Mouse (Mus musculus): Measurements from ENCODE around the gene Myo18b.

Myo18b gene

DNA sequence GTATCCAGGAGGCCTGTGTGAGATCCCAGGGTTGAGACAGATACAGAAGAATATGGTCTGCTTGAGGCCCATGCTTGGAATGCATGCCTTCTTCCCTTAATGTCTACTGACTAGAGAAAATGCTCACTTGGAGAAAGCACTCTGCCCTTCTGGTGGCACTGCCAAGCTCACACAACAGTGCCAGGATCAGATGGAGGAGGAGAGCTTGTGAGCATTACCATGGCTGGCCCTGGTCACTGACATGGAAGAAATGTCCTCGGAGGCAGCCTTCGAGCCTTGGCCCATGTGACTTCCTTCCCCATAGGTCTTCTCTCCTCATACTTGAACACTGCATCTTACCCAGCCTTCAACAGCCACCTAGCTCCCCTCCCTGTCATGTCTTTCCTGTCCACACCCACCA is 216.9 kb downstream of the Myo18b start:
- no peak for DNase-seq (ENCODE audit: low read depth, low spot score)

DNA sequence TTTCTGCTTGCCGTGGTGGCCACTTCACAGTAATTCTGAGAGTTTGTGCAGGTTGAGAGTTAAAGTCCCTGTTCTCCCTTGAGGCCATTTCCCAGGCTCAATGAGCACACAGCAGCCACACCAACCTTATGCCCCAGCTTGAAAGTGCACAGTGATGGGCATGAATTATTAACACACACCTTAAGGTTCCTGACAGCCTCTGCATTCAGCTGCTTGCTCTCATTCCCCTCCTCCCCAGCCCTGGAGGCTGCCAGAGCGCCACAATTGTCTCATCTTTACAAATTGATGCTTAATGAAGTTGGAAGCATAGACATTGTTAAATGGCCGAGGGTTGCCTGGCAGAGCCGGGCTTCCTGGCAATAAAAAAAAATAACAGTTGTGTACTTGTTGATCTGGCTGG is 218.0 kb downstream of the Myo18b start:
- DNase-seq (ENCODE audit: low read depth, low spot score) = no peak

DNA sequence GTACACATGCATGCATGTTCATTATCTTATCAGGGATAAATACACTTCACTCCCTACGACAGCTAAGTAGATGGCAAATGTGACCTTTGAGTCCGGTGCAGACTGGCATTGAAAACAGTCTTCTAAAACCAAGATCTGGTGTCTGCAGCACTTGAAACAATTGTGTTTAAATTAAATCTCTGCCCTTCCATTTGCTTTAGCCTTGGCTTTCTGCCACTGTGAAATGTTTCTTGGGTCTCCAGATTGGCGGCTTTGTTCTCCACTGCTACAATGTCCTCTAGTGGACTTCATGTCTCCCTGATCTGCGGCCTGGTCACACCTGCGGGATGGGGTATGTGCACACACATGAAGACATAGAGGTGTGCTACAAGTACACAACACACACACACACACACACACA is 221.4 kb downstream of the Myo18b start:
- no peak for DNase-seq (ENCODE audit: low read depth, low spot score)

DNA sequence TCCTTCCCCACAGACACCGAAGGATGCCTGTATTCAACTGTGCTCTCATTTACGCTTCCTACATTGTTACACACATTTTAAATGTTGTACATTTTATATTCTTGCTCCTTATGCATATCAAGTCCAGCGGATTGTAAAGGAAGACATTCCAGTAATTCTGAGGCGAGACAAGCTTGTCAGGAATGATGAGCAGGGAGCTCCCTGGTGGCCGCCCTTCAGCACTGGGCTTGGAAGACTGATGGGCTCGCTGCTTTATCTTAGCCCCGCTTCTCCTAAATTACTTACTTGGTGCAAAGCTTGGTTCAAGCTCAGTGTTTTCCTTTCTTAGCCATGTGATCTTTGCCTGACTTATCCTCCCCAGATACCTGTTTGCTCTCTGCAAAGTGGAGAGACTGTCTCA is 223.7 kb downstream of the Myo18b start:
- DNase-seq (ENCODE audit: low read depth, low spot score) = no peak

DNA sequence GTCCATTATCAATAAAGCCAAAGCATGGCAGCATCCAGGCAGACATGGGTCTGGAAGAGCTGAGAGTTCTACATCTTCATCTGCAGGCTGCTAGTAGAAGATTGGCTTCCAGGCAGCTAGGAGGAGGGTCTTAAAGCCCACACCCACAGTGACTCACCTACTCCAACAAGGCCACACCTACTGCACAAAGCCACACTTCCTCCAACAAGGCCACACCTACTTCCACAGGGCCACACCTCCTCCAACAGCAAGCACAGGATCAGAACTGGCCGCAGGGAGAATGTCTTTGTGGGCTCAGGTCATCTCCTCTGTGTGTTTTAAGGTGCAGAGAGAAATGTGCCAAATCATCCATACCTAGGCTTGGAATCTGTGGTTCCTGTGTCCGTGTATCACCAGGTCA is 224.2 kb downstream of the Myo18b start:
- no peak for DNase-seq (ENCODE audit: low read depth, low spot score)

DNA sequence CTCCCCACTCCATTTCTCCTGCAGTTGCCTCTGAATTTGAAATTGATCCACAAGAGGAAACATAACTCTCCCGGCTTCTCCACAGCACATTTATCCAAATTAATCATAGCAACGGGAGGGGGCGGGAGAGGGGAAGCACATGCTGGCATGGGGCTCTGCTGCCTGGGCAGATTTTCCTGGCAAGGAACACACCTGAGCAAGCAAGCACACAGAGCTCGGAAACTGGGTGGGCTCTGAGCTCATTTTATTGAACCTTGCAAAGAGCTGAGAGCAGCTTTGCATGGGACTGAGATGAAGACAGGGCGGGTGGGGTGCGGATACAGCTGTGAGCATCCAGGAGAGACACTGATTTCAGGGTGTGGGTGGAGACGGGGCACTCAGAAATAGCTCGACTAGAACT is 229.0 kb downstream of the Myo18b start:
- no peak for DNase-seq (ENCODE audit: low read depth, low spot score)

DNA sequence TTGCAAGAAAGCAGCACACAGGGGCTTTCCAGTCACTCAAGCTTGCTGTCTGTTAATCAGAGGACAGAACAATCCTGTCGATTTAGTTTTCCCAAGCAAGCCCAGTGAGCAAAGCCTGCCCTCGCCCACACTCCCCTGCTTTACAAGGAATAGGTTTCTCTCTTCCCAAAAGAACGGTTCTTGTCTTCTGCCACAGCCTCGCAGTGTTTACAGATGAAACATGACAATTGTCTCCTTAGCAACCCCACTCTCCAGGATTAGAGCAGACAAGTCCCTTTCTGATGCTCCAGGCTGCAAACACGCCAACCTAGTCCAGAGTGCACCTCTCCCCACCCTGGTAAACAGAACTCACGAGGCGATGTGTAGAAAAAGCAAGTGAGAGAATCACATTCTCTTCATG is 230.5 kb downstream of the Myo18b start:
- DNase-seq (ENCODE audit: low read depth, low spot score) = no peak

DNA sequence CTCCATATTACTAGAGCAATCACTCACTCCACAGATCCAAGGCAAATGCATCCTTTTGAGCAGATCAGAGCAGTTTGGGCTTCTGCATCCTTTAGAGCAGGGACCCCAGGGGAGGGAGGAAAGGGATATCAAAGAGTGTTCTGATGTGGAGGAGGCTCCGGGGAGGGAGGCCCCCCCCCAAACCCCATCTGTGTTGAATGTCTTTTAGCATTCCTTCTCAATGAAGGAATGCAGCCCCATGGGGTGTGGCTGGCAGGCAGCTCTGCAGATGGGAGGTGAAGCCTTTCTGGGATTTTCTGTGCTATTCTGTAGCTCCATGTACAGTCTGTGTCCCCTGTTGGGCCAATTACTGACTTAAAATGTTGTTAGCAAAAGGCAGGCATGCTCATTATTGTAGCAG is 232.5 kb downstream of the Myo18b start:
- DNase-seq (ENCODE audit: low read depth, low spot score) = no peak

DNA sequence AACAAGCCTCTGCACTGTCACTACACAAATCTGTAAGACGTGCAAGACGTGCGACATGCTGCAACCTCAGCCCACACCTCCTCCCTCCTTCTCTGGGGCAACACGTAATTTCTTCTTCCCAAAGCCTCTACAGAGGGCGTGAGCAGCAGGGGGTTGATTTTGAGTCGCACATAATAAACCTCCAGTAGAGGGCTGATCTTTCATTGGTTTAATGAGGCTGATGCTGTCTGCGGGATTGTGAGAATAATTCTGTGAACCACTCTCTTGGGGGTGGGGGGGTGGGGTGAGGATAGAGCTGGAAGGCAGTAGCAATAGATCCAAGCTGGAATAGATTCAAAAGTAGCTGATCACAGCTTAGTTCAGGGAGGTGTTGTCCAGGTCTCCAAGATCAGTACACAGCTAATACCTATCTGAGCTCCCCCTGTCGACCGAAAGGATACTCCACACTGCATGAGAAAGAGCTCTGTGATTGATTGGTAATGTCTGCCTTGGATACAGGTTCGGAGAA is 235.2 kb downstream of the Myo18b start:
- no peak for DNase-seq (ENCODE audit: low read depth, low spot score)

DNA sequence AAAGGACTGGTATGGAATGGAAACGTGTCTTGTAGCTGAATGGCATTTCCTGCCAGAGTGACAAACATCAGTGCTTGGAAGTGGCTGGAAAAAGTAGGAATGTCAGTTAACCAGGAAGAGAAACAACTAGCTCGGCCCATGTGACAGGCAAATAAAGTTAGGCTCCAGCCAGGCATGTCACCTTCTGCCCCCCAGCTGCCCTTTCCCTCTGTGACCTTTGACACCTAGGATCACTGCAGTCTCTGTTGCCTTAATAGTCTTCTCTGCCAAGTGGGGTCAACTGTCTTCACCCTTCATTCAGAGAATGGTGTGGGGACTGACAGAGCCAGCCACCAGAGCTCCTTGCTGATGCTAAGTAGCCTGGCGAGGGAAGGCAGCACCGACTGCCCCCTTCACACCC is 236.9 kb downstream of the Myo18b start:
- DNase-seq (ENCODE audit: low read depth, low spot score) = no peak

DNA sequence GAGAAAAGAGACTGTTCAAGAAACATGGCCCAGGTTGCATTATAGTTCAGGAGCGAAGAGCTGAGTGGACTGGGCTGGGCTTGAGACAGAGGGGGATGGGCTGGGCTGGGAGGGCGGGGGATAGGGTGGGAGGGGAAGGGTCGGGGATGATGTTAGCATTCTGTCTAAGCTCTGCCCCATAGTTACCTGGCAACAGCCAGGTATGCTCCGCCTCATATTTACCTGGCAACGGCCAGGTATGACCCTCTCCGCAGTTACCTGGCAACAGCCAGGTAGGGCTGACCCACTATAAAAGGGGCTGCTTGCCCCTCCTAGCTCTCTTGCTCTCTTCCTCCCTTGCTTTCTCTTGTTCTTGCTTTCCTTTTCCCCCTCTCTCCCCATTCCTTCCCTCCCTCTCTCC is 239.4 kb downstream of the Myo18b start:
- no peak for DNase-seq (ENCODE audit: low read depth, low spot score)

DNA sequence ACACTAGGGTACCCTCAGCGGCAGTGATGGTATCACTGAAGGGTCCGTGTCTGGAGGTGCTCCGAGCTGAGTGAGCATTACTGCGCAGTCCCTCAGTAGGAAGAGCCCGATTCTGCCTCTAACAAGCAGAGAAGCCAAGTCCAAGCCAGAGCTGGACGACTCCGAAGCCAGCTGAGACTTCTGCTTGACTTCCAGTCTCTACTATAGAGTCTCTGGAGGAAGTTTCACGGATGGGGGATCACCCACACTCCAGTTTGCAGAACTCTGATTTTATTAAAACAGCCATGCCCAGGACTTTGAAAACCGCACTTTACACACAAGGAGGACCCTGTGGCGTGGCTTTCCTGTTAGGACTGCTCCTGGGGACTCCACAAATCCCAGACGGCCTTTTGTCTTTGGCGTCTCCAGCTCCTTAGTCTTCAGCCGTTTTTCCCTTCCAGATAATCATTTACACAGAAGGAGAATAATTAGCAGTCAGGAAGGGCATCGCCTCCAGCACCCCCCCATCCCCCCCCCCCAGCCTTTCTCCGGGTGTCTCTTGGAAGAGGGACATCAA is 240.1 kb downstream of the Myo18b start:
- no peak for DNase-seq (ENCODE audit: low read depth, low spot score)

DNA sequence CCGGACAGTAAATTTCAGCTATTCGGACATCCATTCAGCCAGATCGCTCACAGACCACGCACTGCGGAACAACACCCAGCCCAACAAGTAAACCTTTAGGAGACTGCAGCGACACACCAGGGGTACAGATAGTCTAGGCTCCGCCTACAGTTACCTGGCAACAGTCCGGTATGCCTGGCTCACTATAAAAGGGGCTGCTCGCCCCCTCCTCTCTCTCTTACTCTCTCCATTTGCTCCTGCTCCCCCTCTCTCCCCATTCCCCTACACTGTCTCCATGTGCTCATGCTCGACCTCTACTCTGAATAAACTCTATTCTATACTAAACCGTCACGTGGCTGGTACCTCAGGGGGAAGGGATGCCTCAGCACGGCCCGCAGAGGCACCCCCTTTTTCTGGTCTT is 240.6 kb downstream of the Myo18b start:
- DNase-seq (ENCODE audit: low read depth, low spot score) = no peak

DNA sequence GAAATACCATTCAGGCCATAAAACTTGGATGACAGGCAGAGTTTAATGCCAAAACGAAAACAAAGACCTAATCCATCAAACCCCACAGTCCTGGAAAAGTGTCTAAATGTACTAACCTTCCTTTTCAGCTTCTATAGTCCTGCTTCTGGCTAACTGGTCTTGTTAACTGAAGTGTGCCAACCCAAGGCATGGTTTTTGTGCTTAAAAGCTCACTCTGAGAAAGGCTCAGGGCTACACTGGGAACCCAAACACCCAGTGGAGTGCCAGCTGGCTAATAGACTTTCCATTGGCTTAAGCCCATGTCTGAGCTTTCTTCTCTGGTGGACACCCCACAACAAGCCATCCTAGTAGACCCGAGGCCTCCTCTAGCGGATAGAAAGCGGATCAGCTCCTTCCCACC is 244.1 kb downstream of the Myo18b start:
- no peak for DNase-seq (ENCODE audit: low read depth, low spot score)

DNA sequence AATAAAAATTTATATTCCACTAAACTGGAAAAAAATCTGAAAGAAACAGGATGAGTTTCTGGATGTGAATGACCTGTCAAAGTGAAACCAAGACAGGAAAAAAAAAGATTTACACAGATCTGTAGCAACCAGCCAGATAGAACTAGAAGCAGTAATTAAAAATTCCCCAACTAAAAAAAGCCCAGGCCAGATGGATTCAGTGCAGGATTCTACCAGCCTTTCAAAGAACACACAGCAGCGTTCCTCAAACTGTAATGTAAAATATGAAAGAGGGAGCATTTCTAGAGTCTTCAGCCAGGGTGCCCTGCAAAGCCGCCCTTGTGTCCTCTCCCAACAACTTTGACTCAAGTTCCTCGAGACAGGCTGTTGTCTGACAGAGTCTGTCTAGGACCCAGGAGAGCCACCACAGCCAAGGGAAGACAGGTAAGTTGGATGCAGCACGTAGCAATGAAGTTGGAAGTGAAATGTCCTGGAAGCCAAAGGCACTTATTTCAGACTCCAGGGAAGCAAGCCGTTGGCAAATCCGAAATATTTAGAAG is 246.9 kb downstream of the Myo18b start:
- no peak for DNase-seq (ENCODE audit: low read depth, low spot score)

DNA sequence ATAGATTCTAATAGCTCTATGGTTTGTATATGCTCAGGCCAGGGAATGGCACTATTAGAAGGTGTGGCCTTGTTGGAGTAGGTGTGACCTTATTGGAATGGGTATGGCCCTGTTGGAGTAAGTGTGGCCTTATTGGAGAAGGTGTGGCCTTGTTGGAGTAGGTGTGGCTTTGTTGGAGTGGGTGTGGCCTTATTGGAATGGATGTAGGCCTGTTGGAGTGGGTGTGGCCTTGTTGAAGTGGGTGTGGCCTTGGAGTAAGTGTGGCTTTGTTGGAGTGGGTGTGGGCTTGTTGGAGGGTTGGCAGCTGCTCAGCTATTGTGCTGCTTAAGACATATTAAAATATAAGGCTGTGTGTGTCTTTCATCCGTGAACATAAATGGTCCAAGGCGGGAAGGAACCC is 249.3 kb downstream of the Myo18b start:
- no peak for DNase-seq (ENCODE audit: low read depth, low spot score)

DNA sequence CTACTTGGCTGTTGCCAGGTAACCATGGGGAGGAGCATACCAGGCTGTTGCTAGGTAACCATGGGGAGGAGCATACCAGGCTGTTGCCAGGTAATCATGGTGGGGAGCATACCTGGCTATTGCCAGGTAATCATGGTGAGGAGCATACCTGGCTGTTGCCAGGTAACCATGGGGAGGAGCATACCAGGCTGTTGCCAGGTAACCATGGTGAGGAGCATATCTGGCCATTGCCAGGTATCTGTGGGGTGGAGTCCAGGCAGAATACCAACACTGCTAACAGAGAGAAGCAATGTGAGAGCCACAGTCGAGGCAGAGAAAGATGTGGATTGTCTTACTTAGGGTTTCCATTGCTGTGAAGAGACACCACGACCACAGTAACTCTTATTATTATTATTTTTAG is 250.6 kb downstream of the Myo18b start:
- DNase-seq (ENCODE audit: low read depth, low spot score) = no peak

DNA sequence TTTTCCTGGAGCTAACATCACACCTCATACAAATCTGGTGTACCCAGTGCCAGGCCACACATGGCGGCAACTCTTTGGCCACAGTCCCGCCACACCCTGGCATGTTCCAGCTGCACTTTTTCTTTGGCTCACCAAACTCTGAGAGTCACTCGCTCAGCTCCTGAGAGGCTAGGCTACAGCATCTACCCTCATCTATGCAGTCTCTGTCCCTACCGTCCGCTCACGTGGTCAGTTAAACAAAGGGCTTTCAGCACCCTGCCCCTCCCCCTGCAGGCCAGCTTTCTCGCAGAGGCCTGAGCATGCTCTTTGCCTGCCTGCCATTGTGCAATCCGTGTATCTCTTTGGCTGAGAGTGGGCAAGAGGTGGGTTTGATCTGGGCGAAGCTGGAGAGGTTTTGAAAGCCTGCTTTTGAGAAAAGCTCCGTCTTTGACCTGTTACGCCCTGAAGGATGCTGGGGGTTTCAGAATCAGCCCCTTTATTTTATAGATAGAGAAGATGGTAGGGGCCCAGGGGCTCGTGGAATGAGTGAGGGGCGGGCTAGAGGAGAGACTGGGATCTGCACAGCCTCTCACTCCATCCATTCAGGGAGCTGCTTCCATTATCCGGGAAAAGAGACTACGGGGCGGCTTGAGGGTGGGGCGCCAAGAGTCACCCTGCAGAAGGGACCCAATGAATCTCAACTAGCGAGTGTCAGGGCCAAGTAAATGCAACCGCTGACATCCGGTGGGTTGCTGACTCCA is 252.5 kb downstream of the Myo18b start:
- no peak for DNase-seq (ENCODE audit: low read depth, low spot score)

DNA sequence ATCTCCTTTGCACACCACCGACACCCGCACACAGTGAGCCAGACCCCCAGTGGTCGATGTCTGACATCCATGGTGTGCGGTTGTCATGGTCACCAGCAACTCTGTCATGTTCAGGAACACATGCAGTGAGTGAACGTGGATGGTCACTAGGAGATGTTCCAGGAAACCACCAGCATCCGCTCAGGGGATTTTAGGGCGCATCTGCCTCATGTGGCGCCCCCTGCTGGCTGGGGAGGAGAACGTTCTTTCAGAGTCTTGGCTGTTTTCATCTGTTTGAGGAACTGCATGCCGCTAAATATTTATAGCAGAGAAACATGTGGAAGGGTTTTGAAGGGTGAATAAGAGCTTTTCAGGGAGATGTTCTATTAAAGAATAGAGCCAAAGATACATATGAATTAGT is 253.4 kb downstream of the Myo18b start:
- no peak for DNase-seq (ENCODE audit: low read depth, low spot score)

DNA sequence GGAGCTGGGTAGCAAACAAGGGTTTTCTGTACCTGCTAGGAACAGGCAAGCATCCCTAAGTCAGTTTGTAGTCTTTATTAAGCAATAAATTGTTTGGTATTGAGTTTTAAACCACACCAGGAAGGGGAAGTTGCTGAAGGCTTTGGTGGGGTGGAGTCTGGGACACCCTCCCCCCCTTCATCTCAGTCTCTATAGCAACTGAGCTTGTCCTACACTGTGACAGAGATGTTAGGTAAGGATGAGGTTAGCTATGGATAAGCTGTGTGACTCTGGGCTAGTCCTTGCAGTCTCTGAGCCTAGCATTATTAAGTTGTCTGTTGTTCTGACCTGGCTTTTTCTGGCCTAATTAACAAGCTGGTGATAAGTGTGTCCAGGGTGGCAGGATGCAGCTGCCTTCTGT is 254.4 kb downstream of the Myo18b start:
- DNase-seq (ENCODE audit: low read depth, low spot score) = no peak

DNA sequence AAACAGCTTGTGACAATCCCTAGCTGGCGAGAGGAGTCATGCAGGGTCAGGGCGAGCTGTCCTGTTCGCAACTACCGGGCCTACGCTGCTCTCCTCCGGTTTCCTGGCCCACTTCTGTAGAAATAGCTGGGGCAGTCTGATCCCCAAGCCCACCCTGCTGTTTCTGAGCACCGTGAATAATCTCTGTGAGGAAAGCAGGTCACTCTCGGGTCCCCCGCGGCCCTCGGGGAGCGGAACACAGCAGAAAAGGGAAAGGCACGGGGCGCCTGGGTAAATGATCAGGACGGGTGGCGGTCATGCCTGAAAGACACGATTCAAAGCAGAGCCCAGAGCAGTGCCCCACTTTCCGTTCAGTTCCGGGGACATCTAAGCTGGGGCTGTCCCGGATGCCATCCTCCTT is 255.0 kb downstream of the Myo18b start:
- DNase-seq (ENCODE audit: low read depth, low spot score) = no peak

DNA sequence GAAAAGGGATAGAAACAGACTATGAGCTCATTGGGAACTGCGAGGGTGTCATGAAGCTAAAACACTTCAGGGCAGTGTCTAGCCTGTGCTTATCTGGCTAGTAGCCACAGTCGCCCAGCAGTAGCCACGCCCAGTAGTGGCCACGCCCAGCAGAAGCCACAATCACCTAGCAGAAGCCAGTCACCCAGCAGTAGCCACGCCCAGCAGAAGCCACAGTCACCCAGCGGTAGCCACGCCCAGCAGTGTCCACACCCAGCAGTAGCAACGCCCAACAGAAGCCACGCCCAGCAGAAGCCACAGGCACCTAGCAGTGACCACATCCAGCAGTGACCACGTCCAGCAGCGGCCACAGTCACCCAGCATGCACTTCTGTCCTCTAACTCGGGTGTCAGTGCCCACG is 255.5 kb downstream of the Myo18b start:
- DNase-seq (ENCODE audit: low read depth, low spot score) = peak; percentile 5
